Mouse (Mus musculus): ENCODE results near the gene Gm4131. TPM values are rescaled to one million over a fixed set of nuclear protein-coding genes. Genes with fewer than 3 reads are reported as not detected.

The Gm4131 gene
- polyA plus RNA-seq, 1 experiment from 2014 or later = 0.36 TPM

DNA sequence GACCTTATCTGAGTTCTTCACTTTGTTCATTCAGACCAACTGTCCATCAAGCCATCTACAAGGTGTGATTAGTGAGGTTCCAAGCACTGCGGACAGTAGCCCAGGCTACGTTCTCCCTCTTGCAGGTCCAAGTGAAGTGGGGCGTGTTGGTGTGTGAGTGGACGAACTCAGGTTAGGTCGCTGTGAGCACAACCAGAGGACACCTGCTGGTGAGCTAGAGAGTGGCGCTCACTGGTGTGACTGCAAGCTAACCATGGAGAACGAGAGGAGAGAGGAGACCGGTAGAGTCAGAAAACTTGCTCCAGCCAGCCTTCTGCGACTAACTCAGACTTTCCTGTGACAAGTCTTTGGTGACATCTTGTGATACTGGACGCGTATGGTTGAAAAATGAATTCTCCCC, 107.2 kb downstream of the Gm4131 start:
- H3K4me2 ChIP-seq (ENCODE audit: low read length) = no peak overlapping the region
- H3K9me3 ChIP-seq (replicated peaks; ENCODE audit: control insufficient read depth, low read length, poor library complexity, severe bottlenecking) = no peaks in the 10 kb centered on the region
- peaks cover 11% of the 10 kb centered on the region; the same call in 1 of the 2 replicates for H3K4me1 ChIP-seq (ENCODE audit: control insufficient read depth, insufficient read depth, low read length)
- H3K27me3 ChIP-seq (ENCODE audit: control insufficient read depth, insufficient read depth, low read depth, low read length) = peaks cover under 1% of the 10 kb centered on the region; the same call in 1 of the 2 replicates
- no peak overlapping the region for H3K27ac ChIP-seq (ENCODE audit: low read length)
- 61% methylated on average over 11 of the region's 11 CpGs for WGBS
- no peak overlapping the region for H3K9ac ChIP-seq (ENCODE audit: low read depth, low read length)
- no peaks in the 10 kb centered on the region for H3K36me3 ChIP-seq (ENCODE audit: control insufficient read depth, insufficient read depth, low read length)
- no peak for ATAC-seq
- H3K4me3 ChIP-seq (ENCODE audit: low read depth, low read length) = no peak overlapping the region

DNA sequence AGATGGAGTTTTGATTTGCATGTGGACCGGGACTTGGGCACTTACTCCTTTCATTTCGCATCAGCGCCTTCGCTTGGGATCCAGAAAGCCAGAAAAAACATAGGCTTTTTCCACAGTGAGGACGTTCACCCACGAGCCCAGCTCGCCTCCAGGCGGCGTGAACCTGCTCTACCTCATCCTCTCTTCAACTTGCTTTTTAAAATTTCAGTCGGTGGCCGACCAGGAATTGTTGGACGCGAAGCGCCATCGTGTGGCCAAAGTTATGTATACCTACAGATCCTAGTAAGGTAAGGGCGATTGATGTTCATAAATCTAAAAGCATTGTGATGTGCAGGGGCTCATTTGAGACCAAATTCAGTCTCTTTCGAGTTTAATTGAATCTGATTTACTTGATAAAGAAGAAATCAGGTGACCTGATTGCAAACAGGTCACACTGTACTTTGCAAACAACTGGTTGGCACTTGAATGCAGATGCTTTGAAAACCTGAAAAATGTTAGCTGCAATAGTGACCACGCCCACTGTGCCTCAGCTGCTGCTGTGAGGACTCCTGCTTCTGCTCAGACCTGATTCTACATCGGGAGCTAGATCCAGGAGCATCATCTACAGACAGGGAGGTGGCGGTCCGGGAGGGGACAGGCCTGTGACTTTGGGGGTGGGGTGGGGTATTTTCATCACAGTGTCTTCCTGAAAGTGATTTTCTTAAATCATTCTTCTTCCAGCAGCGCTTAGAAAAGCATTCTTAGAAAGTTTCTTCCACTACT, 109.1 kb downstream of the Gm4131 start:
- peak; percentile 87 for ATAC-seq
- peaks cover 11% of the 10 kb centered on the region; the same call in 1 of the 2 replicates for H3K4me1 ChIP-seq (ENCODE audit: control insufficient read depth, insufficient read depth, low read length)
- H3K4me2 ChIP-seq (ENCODE audit: low read length) = peak overlapping the region; percentile 37
- H3K27ac ChIP-seq (ENCODE audit: low read length) = no peak overlapping the region
- no peak overlapping the region for H3K4me3 ChIP-seq (ENCODE audit: low read depth, low read length)
- H3K9ac ChIP-seq (ENCODE audit: low read depth, low read length) = peak overlapping the region; percentile 43; the same call in 1 of the 2 replicates
- H3K27me3 ChIP-seq (ENCODE audit: control insufficient read depth, insufficient read depth, low read depth, low read length) = no peaks in the 10 kb centered on the region
- 16% methylated on average over 22 of the region's 22 CpGs for WGBS
- H3K36me3 ChIP-seq (ENCODE audit: control insufficient read depth, insufficient read depth, low read length) = no peaks in the 10 kb centered on the region
- no peaks in the 10 kb centered on the region for H3K9me3 ChIP-seq (replicated peaks; ENCODE audit: control insufficient read depth, low read length, poor library complexity, severe bottlenecking)

DNA sequence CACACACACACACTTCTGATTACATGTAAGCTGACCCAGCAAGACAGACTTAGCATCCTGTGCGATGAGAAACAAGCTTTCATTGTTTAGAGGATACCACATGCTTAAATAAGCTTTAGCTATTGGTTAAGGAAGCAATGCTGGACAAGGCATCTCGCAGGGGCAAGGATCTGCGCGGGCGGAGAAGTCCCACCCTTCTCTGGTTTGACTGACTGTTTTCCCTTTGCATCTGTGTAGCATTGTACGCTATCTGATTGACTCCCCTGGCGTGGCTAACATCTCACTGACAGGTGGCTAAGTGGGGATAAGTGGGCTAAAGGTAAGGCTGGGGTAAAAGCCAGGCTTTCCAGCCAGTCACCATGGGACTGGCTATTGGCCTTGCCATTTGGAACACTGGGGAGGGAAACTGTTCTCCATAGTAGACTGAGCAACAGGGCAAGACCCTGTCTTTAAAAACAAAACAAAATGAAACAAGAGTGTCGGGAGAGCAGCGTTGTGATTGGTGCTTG, 110.4 kb downstream of the Gm4131 start, which contains the start of gene Gucy1b2:
TSS of gene Gucy1b2 (minus strand) at position 51 of the 509 bp plus-strand sequence.
- WGBS = 62% methylated on average over 9 of the region's 9 CpGs
- Histone ChIP-seq H3K27ac (ENCODE audit: low read length) (no peak within 1 kb of the TSS), H3K4me2 (ENCODE audit: low read length) (peak within 1 kb of the TSS; percentile 37; the same call in 1 of the 2 replicates), H3K36me3 (ENCODE audit: control insufficient read depth, insufficient read depth, low read length) (no peaks in the 10 kb centered on the region), H3K9ac (ENCODE audit: low read depth, low read length) (no peak within 1 kb of the TSS), H3K9me3 (replicated peaks; ENCODE audit: control insufficient read depth, low read length, poor library complexity, severe bottlenecking) (no peaks in the 10 kb centered on the region), H3K4me3 (ENCODE audit: low read depth, low read length) (no peak within 1 kb of the TSS), H3K27me3 (ENCODE audit: control insufficient read depth, insufficient read depth, low read depth, low read length) (no peaks in the 10 kb centered on the region), H3K4me1 (ENCODE audit: control insufficient read depth, insufficient read depth, low read length) (peaks cover 11% of the 10 kb centered on the region; the same call in 1 of the 2 replicates)
- ATAC-seq = no peak

DNA sequence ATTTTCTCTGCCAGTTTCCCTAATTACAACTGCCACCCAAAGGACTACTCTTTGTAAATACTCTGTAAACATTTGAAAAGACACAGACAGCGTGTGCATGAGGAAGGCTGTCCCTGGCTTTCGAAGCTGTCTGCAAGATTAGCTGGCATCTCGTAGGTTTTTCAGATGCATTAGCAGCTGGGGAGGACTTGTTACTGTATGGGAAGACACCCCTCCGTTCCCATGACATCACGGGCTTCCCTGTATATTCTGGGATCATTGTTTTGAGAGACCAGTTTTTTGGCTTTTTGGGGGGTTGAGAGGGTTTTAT, 111.2 kb downstream of the Gm4131 start:
- Histone ChIP-seq H3K4me3 (ENCODE audit: low read depth, low read length) (no peak overlapping the region), H3K9ac (ENCODE audit: low read depth, low read length) (no peak overlapping the region), H3K27me3 (ENCODE audit: control insufficient read depth, insufficient read depth, low read depth, low read length) (no peaks in the 10 kb centered on the region), H3K4me2 (ENCODE audit: low read length) (no peak overlapping the region), H3K4me1 (ENCODE audit: control insufficient read depth, insufficient read depth, low read length) (peaks cover 11% of the 10 kb centered on the region; the same call in 1 of the 2 replicates), H3K36me3 (ENCODE audit: control insufficient read depth, insufficient read depth, low read length) (no peaks in the 10 kb centered on the region), H3K27ac (ENCODE audit: low read length) (no peak overlapping the region), H3K9me3 (replicated peaks; ENCODE audit: control insufficient read depth, low read length, poor library complexity, severe bottlenecking) (no peaks in the 10 kb centered on the region)
- ATAC-seq = 0 out of 2 replicates have a peak, but pooled peaks have one; percentile 1
- WGBS = 41% methylated on average over 5 of the region's 5 CpGs

DNA sequence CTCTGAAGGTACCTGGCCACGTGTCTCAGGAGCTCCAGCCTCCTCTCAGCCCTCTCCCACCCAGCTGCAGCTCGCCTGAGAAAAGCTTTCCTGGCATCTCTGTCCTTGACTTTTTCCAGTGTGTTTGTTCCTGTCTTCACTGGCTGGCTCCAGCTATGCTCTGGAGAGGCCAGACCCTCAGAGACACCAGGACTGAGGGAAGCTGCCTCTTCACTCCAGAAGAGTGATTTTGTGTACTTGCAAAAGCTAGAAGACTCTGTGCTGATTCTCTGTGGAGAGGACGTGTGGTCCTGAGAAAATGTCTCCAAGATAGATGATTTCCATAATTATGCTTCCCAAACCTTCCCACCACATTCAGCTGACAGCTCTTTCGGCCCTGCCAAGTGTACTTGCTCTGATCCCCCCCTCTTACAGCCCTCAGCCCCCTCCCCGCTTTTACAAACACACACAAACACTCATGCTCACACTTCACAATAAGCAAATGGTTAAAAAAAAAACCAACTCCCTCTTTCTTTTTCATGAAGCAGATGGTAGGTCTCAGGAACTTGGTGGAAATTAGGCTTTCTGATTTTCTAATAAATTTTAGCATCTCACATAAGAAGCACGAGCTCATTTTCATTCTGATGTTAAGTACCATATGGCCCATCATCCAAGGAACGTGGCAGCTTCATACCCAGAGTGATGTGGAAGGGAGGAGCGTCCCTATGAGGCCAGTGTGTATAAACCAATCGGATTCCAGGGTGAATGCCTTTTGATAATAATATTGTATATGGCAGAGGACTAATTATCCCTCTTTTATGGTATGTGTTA, 111.8 kb downstream of the Gm4131 start:
- H3K9me3 ChIP-seq (replicated peaks; ENCODE audit: control insufficient read depth, low read length, poor library complexity, severe bottlenecking) = no peaks in the 10 kb centered on the region
- no peak overlapping the region for H3K27ac ChIP-seq (ENCODE audit: low read length)
- peaks cover 11% of the 10 kb centered on the region; the same call in 1 of the 2 replicates for H3K4me1 ChIP-seq (ENCODE audit: control insufficient read depth, insufficient read depth, low read length)
- no peaks in the 10 kb centered on the region for H3K36me3 ChIP-seq (ENCODE audit: control insufficient read depth, insufficient read depth, low read length)
- H3K9ac ChIP-seq (ENCODE audit: low read depth, low read length) = no peak overlapping the region
- H3K4me2 ChIP-seq (ENCODE audit: low read length) = no peak overlapping the region
- no peaks in the 10 kb centered on the region for H3K27me3 ChIP-seq (ENCODE audit: control insufficient read depth, insufficient read depth, low read depth, low read length)
- no peak overlapping the region for H3K4me3 ChIP-seq (ENCODE audit: low read depth, low read length)
- peak; percentile 49; the same call in 1 of the 2 replicates for ATAC-seq
- WGBS = 39% methylated on average over 9 of the region's 9 CpGs

DNA sequence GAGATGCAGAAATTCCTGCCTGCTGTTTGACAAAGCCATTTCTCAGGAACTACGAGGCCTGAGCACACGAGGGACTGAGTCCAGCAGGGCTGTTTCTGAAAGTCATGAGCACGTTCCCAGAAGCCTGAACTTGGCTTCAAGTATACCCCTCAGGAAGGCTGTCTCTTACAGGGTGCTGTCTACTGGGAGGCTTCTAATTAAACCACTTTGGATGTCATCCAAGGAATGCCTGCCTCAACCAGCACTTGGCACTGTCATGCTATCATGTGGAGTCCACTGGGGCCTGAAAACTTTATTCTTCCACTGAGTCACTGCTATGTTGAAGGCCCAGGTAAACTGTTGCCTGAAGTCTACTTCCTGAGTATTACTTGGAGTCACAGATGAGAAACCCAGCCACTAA, 112.6 kb downstream of the Gm4131 start:
- Histone ChIP-seq H3K27me3 (ENCODE audit: control insufficient read depth, insufficient read depth, low read depth, low read length) (no peaks in the 10 kb centered on the region), H3K9ac (ENCODE audit: low read depth, low read length) (no peak overlapping the region)

DNA sequence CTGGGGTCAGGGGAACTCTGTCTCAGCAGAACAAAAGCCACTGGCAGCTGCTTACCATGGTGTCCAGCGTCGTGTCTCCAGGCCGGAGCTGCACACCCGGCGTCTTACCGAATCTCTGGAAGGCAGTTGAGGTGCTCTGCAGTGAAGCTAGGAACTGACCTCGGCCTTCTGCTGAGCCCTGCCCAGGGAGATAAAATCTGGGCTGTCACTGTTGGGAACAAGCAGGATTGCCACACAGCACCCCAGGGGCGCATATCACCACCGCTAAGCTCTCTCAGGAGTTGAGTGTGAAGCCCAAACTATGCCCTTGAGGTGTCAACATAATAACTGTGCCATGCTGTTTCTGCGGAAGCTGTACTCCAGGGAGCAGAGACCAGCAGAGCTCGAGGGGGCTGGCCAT, 113.4 kb downstream of the Gm4131 start:
- WGBS = 82% methylated on average over 11 of the region's 11 CpGs
- no peak overlapping the region for H3K9ac ChIP-seq (ENCODE audit: low read depth, low read length)
- H3K27me3 ChIP-seq (ENCODE audit: control insufficient read depth, insufficient read depth, low read depth, low read length) = no peaks in the 10 kb centered on the region
- H3K4me2 ChIP-seq (ENCODE audit: low read length) = no peak overlapping the region
- H3K4me1 ChIP-seq (ENCODE audit: control insufficient read depth, insufficient read depth, low read length) = peaks cover 11% of the 10 kb centered on the region; the same call in 1 of the 2 replicates
- no peak for ATAC-seq
- H3K4me3 ChIP-seq (ENCODE audit: low read depth, low read length) = no peak overlapping the region
- H3K27ac ChIP-seq (ENCODE audit: low read length) = no peak overlapping the region
- no peaks in the 10 kb centered on the region for H3K9me3 ChIP-seq (replicated peaks; ENCODE audit: control insufficient read depth, low read length, poor library complexity, severe bottlenecking)
- H3K36me3 ChIP-seq (ENCODE audit: control insufficient read depth, insufficient read depth, low read length) = no peaks in the 10 kb centered on the region

More for the DNA sequence above, 112.6 kb downstream of the Gm4131 start:
- no peak overlapping the region for H3K4me3 ChIP-seq (ENCODE audit: low read depth, low read length)
- no peaks in the 10 kb centered on the region for H3K36me3 ChIP-seq (ENCODE audit: control insufficient read depth, insufficient read depth, low read length)
- H3K9me3 ChIP-seq (replicated peaks; ENCODE audit: control insufficient read depth, low read length, poor library complexity, severe bottlenecking) = no peaks in the 10 kb centered on the region
- ATAC-seq = no peak
- WGBS = 59% methylated on average over 3 of the region's 3 CpGs
- no peak overlapping the region for H3K27ac ChIP-seq (ENCODE audit: low read length)
- H3K4me1 ChIP-seq (ENCODE audit: control insufficient read depth, insufficient read depth, low read length) = peaks cover 11% of the 10 kb centered on the region; the same call in 1 of the 2 replicates
- no peak overlapping the region for H3K4me2 ChIP-seq (ENCODE audit: low read length)

DNA sequence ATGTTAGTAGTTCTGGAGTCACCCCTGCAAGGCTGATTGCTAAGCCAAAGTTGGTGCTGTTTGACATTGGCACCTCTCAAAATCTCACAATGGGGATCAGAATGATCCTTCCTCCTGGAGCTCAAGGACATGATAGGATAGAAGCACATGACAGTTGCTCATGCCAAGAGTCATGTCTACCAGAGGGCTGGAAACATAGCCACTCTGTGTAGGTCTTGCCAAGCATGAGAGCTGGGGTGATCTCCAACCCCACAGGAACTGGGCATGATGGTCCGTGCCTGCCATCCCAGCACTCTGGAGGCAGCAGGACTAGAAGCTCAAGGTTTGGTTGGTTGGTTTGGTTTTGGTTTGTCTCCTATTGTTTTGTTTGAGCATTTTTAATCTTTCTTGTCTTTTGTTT, 116.0 kb downstream of the Gm4131 start:
- 94% methylated on average over 1 of the region's 1 CpGs for WGBS
- Histone ChIP-seq H3K9me3 (replicated peaks; ENCODE audit: control insufficient read depth, low read length, poor library complexity, severe bottlenecking) (no peaks in the 10 kb centered on the region), H3K27ac (ENCODE audit: low read length) (no peak overlapping the region), H3K4me1 (ENCODE audit: control insufficient read depth, insufficient read depth, low read length) (peaks cover 3% of the 10 kb centered on the region; the same call in 1 of the 2 replicates), H3K27me3 (ENCODE audit: control insufficient read depth, insufficient read depth, low read depth, low read length) (no peaks in the 10 kb centered on the region), H3K4me2 (ENCODE audit: low read length) (no peak overlapping the region), H3K36me3 (ENCODE audit: control insufficient read depth, insufficient read depth, low read length) (no peaks in the 10 kb centered on the region), H3K4me3 (ENCODE audit: low read depth, low read length) (no peak overlapping the region), H3K9ac (ENCODE audit: low read depth, low read length) (no peak overlapping the region)
- no peak for ATAC-seq

DNA sequence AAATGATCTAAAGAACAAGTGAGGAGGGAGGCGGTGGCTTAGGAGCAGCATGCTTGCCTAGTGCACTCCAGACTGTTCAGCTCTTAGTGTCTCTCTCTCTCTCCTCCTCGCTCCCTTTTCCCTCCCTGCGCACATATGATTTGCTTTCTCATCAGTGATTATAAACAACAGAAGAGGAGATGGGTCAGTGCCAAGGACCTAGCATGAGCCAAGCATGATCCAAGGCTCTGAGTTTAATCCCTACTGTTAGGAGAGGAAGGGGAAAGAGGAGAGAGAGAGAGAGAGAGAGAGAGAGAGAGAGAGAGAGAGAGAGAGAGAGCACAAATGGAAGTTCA, 119.5 kb downstream of the Gm4131 start:
- Histone ChIP-seq H3K9ac (ENCODE audit: low read depth, low read length) (no peak overlapping the region), H3K4me3 (ENCODE audit: low read depth, low read length) (no peak overlapping the region), H3K9me3 (replicated peaks; ENCODE audit: control insufficient read depth, low read length, poor library complexity, severe bottlenecking) (no peaks in the 10 kb centered on the region), H3K27me3 (ENCODE audit: control insufficient read depth, insufficient read depth, low read depth, low read length) (no peaks in the 10 kb centered on the region), H3K4me2 (ENCODE audit: low read length) (no peak overlapping the region), H3K36me3 (ENCODE audit: control insufficient read depth, insufficient read depth, low read length) (no peaks in the 10 kb centered on the region), H3K27ac (ENCODE audit: low read length) (no peak overlapping the region), H3K4me1 (ENCODE audit: control insufficient read depth, insufficient read depth, low read length) (no peaks in the 10 kb centered on the region)
- 74% methylated on average over 3 of the region's 3 CpGs for WGBS
- no peak for ATAC-seq
